Mouse (Mus musculus): ENCODE results near the gene Exoc4. TPM values are rescaled to one million over a fixed set of nuclear protein-coding genes. Genes with fewer than 3 reads are reported as not detected.

Exoc4 gene
- polyA plus RNA-seq (2012; rRNA removed; ENCODE audit: low replicate concordance) = 1.3 and 2.0 TPM in 2 replicates

GRCm38 (mm10) chr6:33248894-33249758 lies at the start of gene Exoc4:
Gene Exoc4 (plus strand): TSS chr6:33249085.

Other genes with a start within 250 kb of the Exoc4 start
- 122 and 177 TPM in 2 replicates for gene Chchd3, start 188.8 kb upstream of the Exoc4 start, polyA plus RNA-seq (2012; rRNA removed; ENCODE audit: low replicate concordance)

Measured in duodenum, adult 2 months (tissue).